Mouse (Mus musculus) heart, embryonic 12.5 days (tissue): ENCODE results near the gene Sik1. TPM values are rescaled to one million over a fixed set of nuclear protein-coding genes. Genes with fewer than 3 reads are reported as not detected.

Source experiments
- ATAC-seq: fragments of 200-750 bp; cut with Nextera tagmentation; 2 replicates; pipeline ENCODE4 v1.8.0; 2017; ENCODE audit warnings: moderate TSS enrichment, moderate library complexity; ENCODE audit not compliant: insufficient number of reproducible peaks, low FRiP score
- H3K27ac ChIP-seq: fragments of 300-500 bp; sonication (generic); 2 replicates; pipeline ENCODE4 v1.5.1; 2016; ENCODE audit warnings: mild to moderate bottlenecking, moderate library complexity; ENCODE audit not compliant: poor library complexity, severe bottlenecking
- H3K27me3 ChIP-seq: fragments of 300-500 bp; sonication (generic); replicated peaks from 2 replicates; pipeline ENCODE4 v1.6.1; 2016; ENCODE audit warnings: mild to moderate bottlenecking, moderate library complexity
- H3K36me3 ChIP-seq: fragments of 300-500 bp; sonication (generic); 2 replicates; pipeline ENCODE4 v1.6.1; 2016; ENCODE audit warnings: mild to moderate bottlenecking, moderate library complexity
- H3K4me1 ChIP-seq: fragments of 300-500 bp; sonication (generic); replicated peaks from 2 replicates; pipeline ENCODE4 v1.6.1; 2016; ENCODE audit warnings: mild to moderate bottlenecking
- H3K4me2 ChIP-seq: fragments of 300-500 bp; sonication (generic); 2 replicates; pipeline ENCODE4 v1.6.1; 2016; ENCODE audit warnings: mild to moderate bottlenecking, moderate library complexity
- H3K4me3 ChIP-seq: fragments of 300-500 bp; sonication (generic); 2 replicates; pipeline ENCODE4 v1.5.1; 2016; ENCODE audit warnings: mild to moderate bottlenecking
- H3K9ac ChIP-seq: fragments of 300-500 bp; sonication (generic); 2 replicates; pipeline ENCODE4 v1.6.1; 2016; ENCODE audit warnings: mild to moderate bottlenecking, moderate library complexity
- H3K9me3 ChIP-seq: fragments of 300-500 bp; sonication (generic); replicated peaks from 2 replicates; pipeline ENCODE4 v1.6.1; 2016; ENCODE audit warnings: mild to moderate bottlenecking, moderate library complexity
- WGBS: fragments of 180-500 bp; shearing (Covaris S2); methylation state at CpG from one replicate; pipeline ENCODE4 v1.1.7; 2016; 5-methylcytosine and 5-hydroxymethylcytosine counted together
- polyA plus RNA-seq: library from polyadenylated mRNA; unstranded; fragments of >200 nt; fragmentation: Nextera tagmentation; extraction: Ambion mirVana; gene quantifications from 2 replicates; pipeline ENCODE4 v1.2.1, GENCODE M21; 2016

The Sik1 gene
- polyA plus RNA-seq, 1 experiment from 2014 or later = 24.3 TPM

- ATAC-seq = no peak
- no peaks in the 10 kb centered on the region for H3K9me3 ChIP-seq
- WGBS = 90% methylated on average over 5 of the region's 5 CpGs
- H3K4me1 ChIP-seq = peaks cover 51% of the 10 kb centered on the region
- H3K27ac ChIP-seq = no peak overlapping the region
- H3K36me3 ChIP-seq = no peaks in the 10 kb centered on the region
- no peak overlapping the region for H3K4me2 ChIP-seq
- no peak overlapping the region for H3K4me3 ChIP-seq
- no peaks in the 10 kb centered on the region for H3K27me3 ChIP-seq
- H3K9ac ChIP-seq = no peak overlapping the region
Observed at GRCm38 (mm10) chr17:31828916-31829315, 26.7 kb downstream of the Sik1 start.

GRCm38 (mm10) chr17:31828118-31828517, 27.5 kb downstream of the Sik1 start:
- WGBS = 64% methylated on average over 5 of the region's 5 CpGs
- Histone ChIP-seq H3K4me2 (no peak overlapping the region), H3K4me3 (no peak overlapping the region), H3K9me3 (no peaks in the 10 kb centered on the region), H3K27me3 (no peaks in the 10 kb centered on the region), H3K4me1 (peaks cover 43% of the 10 kb centered on the region), H3K9ac (no peak overlapping the region), H3K27ac (no peak overlapping the region), H3K36me3 (no peaks in the 10 kb centered on the region)
- ATAC-seq = no peak

DNA sequence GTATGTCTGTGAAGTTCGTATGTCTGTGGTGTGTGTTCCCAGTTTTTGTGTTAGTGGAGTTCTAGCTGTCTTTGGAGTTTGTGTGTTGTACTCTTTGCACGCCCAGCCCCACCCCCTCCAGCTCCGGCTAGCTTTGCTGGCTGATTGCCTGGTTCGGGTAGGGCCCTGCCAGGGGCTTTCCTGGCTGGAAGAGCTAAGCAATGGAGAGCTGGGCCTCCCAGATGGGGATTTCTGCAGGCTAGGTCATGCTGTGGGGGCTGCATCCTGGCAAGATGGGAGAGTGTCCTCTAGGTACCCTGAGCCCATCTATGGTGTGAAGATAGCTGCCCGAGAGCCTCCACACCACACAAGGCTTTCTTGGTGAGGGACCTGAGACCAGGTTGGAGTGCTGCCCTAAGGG, 28.4 kb downstream of the Sik1 start:
- H3K4me1 ChIP-seq = peaks cover 42% of the 10 kb centered on the region
- H3K4me2 ChIP-seq = 0 out of 2 replicates have a peak overlapping the region, but pooled peaks have one; percentile 11
- peak overlapping the region; percentile 21; the same call in 1 of the 2 replicates for H3K9ac ChIP-seq
- H3K4me3 ChIP-seq = no peak overlapping the region
- ATAC-seq = peak; percentile 66
- H3K36me3 ChIP-seq = no peaks in the 10 kb centered on the region
- H3K9me3 ChIP-seq = no peaks in the 10 kb centered on the region
- WGBS = 30% methylated on average over 5 of the region's 5 CpGs
- H3K27me3 ChIP-seq = no peaks in the 10 kb centered on the region
- H3K27ac ChIP-seq = peak overlapping the region; percentile 84

DNA sequence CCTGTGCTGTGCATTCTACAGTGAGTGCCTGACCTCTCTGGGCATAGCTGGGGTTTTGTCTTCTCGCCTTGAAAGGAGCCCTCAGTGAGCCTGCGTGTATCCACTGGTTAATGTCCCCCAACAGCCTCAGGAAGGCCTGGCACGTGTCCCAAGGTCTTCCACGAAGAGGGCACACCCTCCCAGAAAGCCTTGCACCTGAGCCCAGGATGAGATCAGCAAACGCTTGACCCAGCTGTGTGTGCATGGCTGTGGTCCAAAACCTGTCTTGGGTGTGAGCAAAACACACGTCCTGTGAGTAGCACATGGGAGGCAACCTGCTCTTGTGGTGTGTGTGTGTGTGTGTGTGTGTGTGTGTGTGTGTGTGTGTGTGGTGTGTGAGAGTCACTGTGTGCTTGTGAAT, 28.9 kb downstream of the Sik1 start:
- 41% methylated on average over 6 of the region's 6 CpGs for WGBS

GRCm38 (mm10) chr17:31825678-31826077, 29.9 kb downstream of the Sik1 start:
- Histone ChIP-seq H3K4me2 (no peak overlapping the region), H3K36me3 (no peaks in the 10 kb centered on the region), H3K27me3 (no peaks in the 10 kb centered on the region), H3K27ac (no peak overlapping the region), H3K4me1 (peaks cover 43% of the 10 kb centered on the region), H3K9ac (no peak overlapping the region), H3K4me3 (no peak overlapping the region), H3K9me3 (no peaks in the 10 kb centered on the region)
- 86% methylated on average over 9 of the region's 9 CpGs for WGBS
- no peak for ATAC-seq

More for the DNA sequence above, 28.9 kb downstream of the Sik1 start:
- Histone ChIP-seq H3K4me2 (no peak overlapping the region), H3K4me1 (peaks cover 42% of the 10 kb centered on the region), H3K4me3 (no peak overlapping the region), H3K9ac (peak overlapping the region; percentile 21; the same call in 1 of the 2 replicates), H3K9me3 (no peaks in the 10 kb centered on the region), H3K36me3 (no peaks in the 10 kb centered on the region), H3K27ac (peak overlapping the region; percentile 84), H3K27me3 (no peaks in the 10 kb centered on the region)
- no peak for ATAC-seq

DNA sequence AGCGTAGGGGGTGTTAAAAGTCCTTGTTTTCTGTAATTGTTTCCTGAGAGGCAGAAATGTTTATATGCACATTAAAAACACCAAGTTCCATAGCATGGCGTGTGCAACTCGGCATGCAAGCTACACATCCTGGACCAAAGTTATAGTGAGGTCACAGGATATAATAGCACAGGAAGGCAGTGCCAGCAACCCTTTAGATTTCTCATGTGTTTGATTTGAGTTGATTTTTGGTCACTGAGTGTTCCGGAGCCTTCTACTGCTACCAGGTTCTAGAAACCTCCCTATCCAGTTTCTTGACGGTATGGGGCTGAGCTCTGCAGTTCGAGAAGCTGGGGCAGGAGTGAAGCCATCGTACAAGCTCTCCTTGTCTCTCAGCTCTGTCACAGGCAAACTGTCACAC, 30.8 kb downstream of the Sik1 start:
- 83% methylated on average over 7 of the region's 7 CpGs for WGBS
- H3K9ac ChIP-seq = no peak overlapping the region

GRCm38 (mm10) chr17:31821136-31821933, 34.3 kb downstream of the Sik1 start:
- Histone ChIP-seq H3K27me3 (no peaks in the 10 kb centered on the region), H3K9me3 (no peaks in the 10 kb centered on the region), H3K27ac (peak overlapping the region; percentile 21; the same call in 1 of the 2 replicates)

More for the DNA sequence above, 30.8 kb downstream of the Sik1 start:
- Histone ChIP-seq H3K9me3 (no peaks in the 10 kb centered on the region), H3K4me1 (peaks cover 46% of the 10 kb centered on the region), H3K36me3 (no peaks in the 10 kb centered on the region), H3K4me3 (no peak overlapping the region), H3K27me3 (no peaks in the 10 kb centered on the region), H3K27ac (no peak overlapping the region), H3K4me2 (no peak overlapping the region)
- ATAC-seq = no peak

DNA sequence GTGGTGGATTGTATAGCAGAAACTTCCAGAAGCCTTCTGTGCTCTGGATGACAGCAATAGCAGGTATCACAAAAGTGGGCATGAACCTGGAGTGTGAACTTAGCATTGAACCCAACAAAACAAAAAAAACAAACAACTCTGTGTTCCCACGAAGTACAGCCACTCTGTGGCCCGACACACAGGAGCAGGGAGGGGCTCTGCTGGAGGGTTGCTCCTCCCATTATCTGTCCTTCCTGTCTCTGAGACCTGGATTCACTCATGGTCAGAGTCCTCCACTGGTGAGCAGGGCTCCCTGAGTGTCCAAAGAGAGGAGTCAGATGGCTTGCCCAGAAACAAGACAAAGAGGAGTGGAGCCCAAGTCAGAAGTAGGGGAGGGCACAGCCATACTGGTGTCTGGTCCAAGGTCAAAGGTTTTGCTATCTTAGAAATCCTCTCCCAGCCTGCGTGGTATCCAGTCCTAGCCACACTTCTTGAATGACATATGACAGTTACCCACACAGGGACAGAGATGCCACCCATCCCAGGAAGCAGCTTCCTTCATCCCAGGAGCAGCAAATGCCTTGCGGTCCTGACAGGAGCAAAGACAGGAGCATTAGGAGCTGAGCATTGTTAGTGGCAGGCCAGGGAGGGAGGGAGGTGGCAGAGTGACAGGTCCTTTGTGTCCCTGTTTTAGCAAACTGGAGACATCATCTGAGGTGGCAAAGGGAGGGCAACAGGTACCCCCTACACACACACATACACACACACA, 35.3 kb downstream of the Sik1 start:
- Histone ChIP-seq H3K27me3 (no peaks in the 10 kb centered on the region), H3K9me3 (no peaks in the 10 kb centered on the region), H3K27ac (peak overlapping the region; percentile 21; the same call in 1 of the 2 replicates), H3K36me3 (no peaks in the 10 kb centered on the region), H3K4me3 (no peak overlapping the region), H3K4me2 (no peak overlapping the region), H3K4me1 (peaks cover 25% of the 10 kb centered on the region), H3K9ac (no peak overlapping the region)
- ATAC-seq = no peak
- WGBS = 30% methylated on average over 4 of the region's 4 CpGs

More at GRCm38 (mm10) chr17:31821136-31821933, 34.3 kb downstream of the Sik1 start:
- Histone ChIP-seq H3K4me2 (no peak overlapping the region), H3K4me3 (no peak overlapping the region), H3K9ac (peak overlapping the region; percentile 38; the same call in 1 of the 2 replicates), H3K4me1 (peaks cover 26% of the 10 kb centered on the region), H3K36me3 (no peaks in the 10 kb centered on the region)
- ATAC-seq = peak; percentile 27; the same call in 1 of the 2 replicates
- WGBS = 49% methylated on average over 13 of the region's 13 CpGs

DNA sequence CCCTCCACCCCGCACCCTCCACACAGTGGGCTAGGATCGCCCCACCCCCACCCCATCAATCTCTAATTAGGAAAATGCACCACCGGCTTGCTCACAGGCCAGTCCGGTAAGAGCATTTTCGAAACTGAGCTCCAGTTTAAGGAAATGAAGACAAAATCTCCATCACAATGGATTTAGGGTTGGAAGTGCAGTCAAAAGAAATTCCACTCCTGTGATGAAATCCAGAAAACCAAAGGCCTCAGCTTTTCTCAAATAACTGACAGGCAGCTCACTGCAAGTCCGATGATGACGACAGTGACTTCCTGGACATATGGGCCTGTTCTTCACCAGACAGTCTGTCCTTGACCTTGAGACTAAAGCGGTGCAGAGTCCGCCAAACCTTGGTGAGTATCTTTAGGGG, 36.2 kb downstream of the Sik1 start:
- no peak for ATAC-seq
- WGBS = 60% methylated on average over 9 of the region's 9 CpGs
- H3K27ac ChIP-seq = no peak overlapping the region
- no peaks in the 10 kb centered on the region for H3K9me3 ChIP-seq
- H3K9ac ChIP-seq = no peak overlapping the region
- H3K27me3 ChIP-seq = no peaks in the 10 kb centered on the region
- no peak overlapping the region for H3K4me2 ChIP-seq
- H3K36me3 ChIP-seq = no peaks in the 10 kb centered on the region
- peaks cover 34% of the 10 kb centered on the region for H3K4me1 ChIP-seq
- no peak overlapping the region for H3K4me3 ChIP-seq

GRCm38 (mm10) chr17:31817815-31818214, 37.8 kb downstream of the Sik1 start:
- peaks cover 39% of the 10 kb centered on the region for H3K4me1 ChIP-seq

GRCm38 (mm10) chr17:31817203-31817602, 38.4 kb downstream of the Sik1 start:
- H3K4me2 ChIP-seq = no peak overlapping the region
- H3K27ac ChIP-seq = no peak overlapping the region
- WGBS = 60% methylated on average over 5 of the region's 5 CpGs
- ATAC-seq = no peak
- H3K36me3 ChIP-seq = no peaks in the 10 kb centered on the region
- peaks cover 39% of the 10 kb centered on the region for H3K4me1 ChIP-seq
- H3K4me3 ChIP-seq = no peak overlapping the region
- H3K27me3 ChIP-seq = no peaks in the 10 kb centered on the region
- no peaks in the 10 kb centered on the region for H3K9me3 ChIP-seq
- H3K9ac ChIP-seq = no peak overlapping the region

More at GRCm38 (mm10) chr17:31817815-31818214, 37.8 kb downstream of the Sik1 start:
- H3K27me3 ChIP-seq = no peaks in the 10 kb centered on the region
- no peak overlapping the region for H3K9ac ChIP-seq
- H3K4me3 ChIP-seq = no peak overlapping the region
- H3K4me2 ChIP-seq = no peak overlapping the region
- ATAC-seq = no peak
- no peaks in the 10 kb centered on the region for H3K9me3 ChIP-seq
- 92% methylated on average over 1 of the region's 1 CpGs for WGBS
- no peak overlapping the region for H3K27ac ChIP-seq
- H3K36me3 ChIP-seq = no peaks in the 10 kb centered on the region
